Mouse (Mus musculus): ENCODE measurements around the gene Fyco1.

DNA sequence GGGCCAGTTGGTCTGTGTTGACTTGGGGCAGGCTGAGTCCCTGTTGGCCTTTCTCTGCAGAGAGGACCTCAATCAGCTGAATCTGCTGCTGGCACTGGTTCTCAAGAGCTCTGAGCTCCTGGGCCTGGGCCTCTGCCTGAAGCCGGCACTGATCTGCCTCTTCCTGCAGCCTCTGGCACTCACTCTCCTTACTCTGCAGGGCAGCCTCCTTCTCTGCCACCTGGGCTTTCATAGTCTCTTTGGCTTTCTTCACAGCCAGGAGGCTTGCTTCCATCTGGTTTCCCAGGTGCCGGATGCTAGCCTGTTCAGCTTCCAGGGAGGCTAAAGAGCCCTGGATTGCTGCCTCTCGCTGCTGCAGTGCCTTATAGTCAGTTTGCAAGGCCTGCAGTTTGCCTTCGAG, 22.8 kb downstream of the Fyco1 start:
- TF ChIP-seq TAL1 (IDR thresholded peaks at IDR 0.05; ENCODE audit: low read length): no peak
- no peak for TF ChIP-seq GATA1 (IDR thresholded peaks at IDR 0.05; ENCODE audit: low read length)
